Mouse (Mus musculus): ENCODE measurements around the gene Wdr89. TPM values are rescaled to one million over a fixed set of nuclear protein-coding genes. Genes with fewer than 3 reads are reported as not detected.
A peak's percentile ranks its signal among the peaks of the same experiment; 100 is the strongest.

Wdr89 gene
- polyA plus RNA-seq, 1 experiment from 2014 or later, result 10.7 TPM

GRCm38 (mm10) chr12:75666939-75667338 is 2.4 kb downstream of the Wdr89 start:
- Histone ChIP-seq H3K27me3 (replicated peaks) (no peaks in the 10 kb centered on the region), H3K4me3 (no peak overlapping the region), H3K27ac (no peak overlapping the region), H3K9ac (no peak overlapping the region), H3K36me3 (peaks cover 3% of the 10 kb centered on the region; the same call in 1 of the 2 replicates), H3K9me3 (replicated peaks) (no peaks in the 10 kb centered on the region), H3K4me1 (peaks cover 42% of the 10 kb centered on the region), H3K4me2 (no peak overlapping the region)
- no peak for ATAC-seq

- no peaks in the 10 kb centered on the region for H3K9me3 ChIP-seq (replicated peaks)
- H3K4me1 ChIP-seq, result peaks cover 24% of the 10 kb centered on the region
- no peaks in the 10 kb centered on the region for H3K36me3 ChIP-seq
- H3K27ac ChIP-seq, result no peak overlapping the region
- no peak overlapping the region for H3K4me2 ChIP-seq
- H3K9ac ChIP-seq, result no peak overlapping the region
- ATAC-seq, result no peak
- no peaks in the 10 kb centered on the region for H3K27me3 ChIP-seq (replicated peaks)
- H3K4me3 ChIP-seq, result no peak overlapping the region
- WGBS (ENCODE audit: insufficient replicate concordance), result 54% methylated on average over 6 of the region's 6 CpGs
These were observed 4.9 kb downstream of the Wdr89 start for GRCm38 (mm10) chr12:75664516-75664810.

GRCm38 (mm10) chr12:75663646-75664515 is 5.5 kb downstream of the Wdr89 start:
- Histone ChIP-seq H3K9ac (no peak overlapping the region), H3K9me3 (replicated peaks) (no peaks in the 10 kb centered on the region), H3K27ac (no peak overlapping the region), H3K4me2 (no peak overlapping the region), H3K27me3 (replicated peaks) (no peaks in the 10 kb centered on the region), H3K4me1 (peaks cover 23% of the 10 kb centered on the region), H3K36me3 (no peaks in the 10 kb centered on the region), H3K4me3 (no peak overlapping the region)
- 71% methylated on average over 13 of the region's 13 CpGs for WGBS (ENCODE audit: insufficient replicate concordance)
- ATAC-seq, result no peak

- H3K9ac ChIP-seq, result no peak overlapping the region
- H3K4me3 ChIP-seq, result no peak overlapping the region
- 76% methylated on average over 1 of the region's 1 CpGs for WGBS (ENCODE audit: insufficient replicate concordance)
- H3K4me1 ChIP-seq, result peaks cover 13% of the 10 kb centered on the region
- no peaks in the 10 kb centered on the region for H3K9me3 ChIP-seq (replicated peaks)
- H3K27me3 ChIP-seq (replicated peaks), result no peaks in the 10 kb centered on the region
- no peak overlapping the region for H3K4me2 ChIP-seq
- no peak overlapping the region for H3K27ac ChIP-seq
- no peaks in the 10 kb centered on the region for H3K36me3 ChIP-seq
- ATAC-seq, result no peak
These were observed 7.0 kb downstream of the Wdr89 start for GRCm38 (mm10) chr12:75662376-75662775.

- Histone ChIP-seq H3K4me3 (no peak overlapping the region), H3K9me3 (replicated peaks) (no peaks in the 10 kb centered on the region), H3K27ac (no peak overlapping the region), H3K27me3 (replicated peaks) (no peaks in the 10 kb centered on the region), H3K9ac (no peak overlapping the region), H3K4me1 (peaks cover 4% of the 10 kb centered on the region), H3K36me3 (no peaks in the 10 kb centered on the region), H3K4me2 (no peak overlapping the region)
- WGBS (ENCODE audit: insufficient replicate concordance), result 20% methylated on average over 6 of the region's 6 CpGs
- peak; percentile 54; the same call in 1 of the 2 replicates for ATAC-seq
These were observed 10.9 kb downstream of the Wdr89 start for GRCm38 (mm10) chr12:75658403-75658802.

GRCm38 (mm10) chr12:75656580-75656979 is 12.8 kb downstream of the Wdr89 start:
- Histone ChIP-seq H3K9ac (no peak overlapping the region), H3K4me1 (peaks cover 4% of the 10 kb centered on the region), H3K27me3 (replicated peaks) (no peaks in the 10 kb centered on the region), H3K4me3 (no peak overlapping the region), H3K4me2 (no peak overlapping the region), H3K36me3 (no peaks in the 10 kb centered on the region), H3K9me3 (replicated peaks) (no peaks in the 10 kb centered on the region), H3K27ac (no peak overlapping the region)
- 52% methylated on average over 3 of the region's 3 CpGs for WGBS (ENCODE audit: insufficient replicate concordance)
- no peak for ATAC-seq

GRCm38 (mm10) chr12:75654247-75654801 is 15.0 kb downstream of the Wdr89 start:
- no peak overlapping the region for H3K4me3 ChIP-seq
- no peaks in the 10 kb centered on the region for H3K9me3 ChIP-seq (replicated peaks)
- no peaks in the 10 kb centered on the region for H3K27me3 ChIP-seq (replicated peaks)
- H3K4me2 ChIP-seq, result no peak overlapping the region
- H3K27ac ChIP-seq, result no peak overlapping the region
- H3K9ac ChIP-seq, result no peak overlapping the region
- peaks cover 4% of the 10 kb centered on the region for H3K4me1 ChIP-seq
- H3K36me3 ChIP-seq, result peaks cover 7% of the 10 kb centered on the region; the same call in 1 of the 2 replicates
- 85% methylated on average over 3 of the region's 3 CpGs for WGBS (ENCODE audit: insufficient replicate concordance)
- no peak for ATAC-seq

- ATAC-seq, result no peak
- Histone ChIP-seq H3K27ac (no peak overlapping the region), H3K4me1 (no peaks in the 10 kb centered on the region), H3K9me3 (replicated peaks) (no peaks in the 10 kb centered on the region), H3K27me3 (replicated peaks) (no peaks in the 10 kb centered on the region), H3K4me3 (no peak overlapping the region), H3K4me2 (no peak overlapping the region), H3K36me3 (peaks cover 7% of the 10 kb centered on the region; the same call in 1 of the 2 replicates), H3K9ac (no peak overlapping the region)
- WGBS (ENCODE audit: insufficient replicate concordance), result 73% methylated on average over 2 of the region's 2 CpGs
These were observed 19.6 kb downstream of the Wdr89 start for GRCm38 (mm10) chr12:75649706-75650093.

- no peaks in the 10 kb centered on the region for H3K4me1 ChIP-seq
- H3K4me3 ChIP-seq, result no peak overlapping the region
- H3K36me3 ChIP-seq, result peaks cover 7% of the 10 kb centered on the region; the same call in 1 of the 2 replicates
- no peak overlapping the region for H3K4me2 ChIP-seq
- ATAC-seq, result no peak
- no peak overlapping the region for H3K27ac ChIP-seq
- WGBS (ENCODE audit: insufficient replicate concordance), result 79% methylated on average over 12 of the region's 12 CpGs
- no peaks in the 10 kb centered on the region for H3K27me3 ChIP-seq (replicated peaks)
- H3K9ac ChIP-seq, result no peak overlapping the region
- no peaks in the 10 kb centered on the region for H3K9me3 ChIP-seq (replicated peaks)
These were observed 20.2 kb downstream of the Wdr89 start for GRCm38 (mm10) chr12:75649058-75649705.

- Histone ChIP-seq H3K9ac (no peak overlapping the region), H3K4me1 (no peaks in the 10 kb centered on the region), H3K36me3 (peaks cover 7% of the 10 kb centered on the region; the same call in 1 of the 2 replicates), H3K27me3 (replicated peaks) (no peaks in the 10 kb centered on the region), H3K9me3 (replicated peaks) (no peaks in the 10 kb centered on the region), H3K27ac (no peak overlapping the region), H3K4me2 (no peak overlapping the region), H3K4me3 (no peak overlapping the region)
- ATAC-seq, result no peak
- WGBS (ENCODE audit: insufficient replicate concordance), result 63% methylated on average over 12 of the region's 12 CpGs
These were observed 21.1 kb downstream of the Wdr89 start for GRCm38 (mm10) chr12:75648281-75648680.

- Histone ChIP-seq H3K9me3 (replicated peaks) (no peaks in the 10 kb centered on the region), H3K27me3 (replicated peaks) (no peaks in the 10 kb centered on the region), H3K4me3 (no peak overlapping the region), H3K36me3 (peaks cover 7% of the 10 kb centered on the region; the same call in 1 of the 2 replicates), H3K27ac (no peak overlapping the region), H3K9ac (no peak overlapping the region), H3K4me2 (no peak overlapping the region), H3K4me1 (no peaks in the 10 kb centered on the region)
- WGBS (ENCODE audit: insufficient replicate concordance), result 72% methylated on average over 2 of the region's 2 CpGs
- no peak for ATAC-seq
These were observed 21.7 kb downstream of the Wdr89 start for GRCm38 (mm10) chr12:75647663-75648062.

GRCm38 (mm10) chr12:75645780-75646179 is 23.6 kb downstream of the Wdr89 start:
- H3K9me3 ChIP-seq (replicated peaks), result no peaks in the 10 kb centered on the region
- ATAC-seq, result no peak
- no peak overlapping the region for H3K9ac ChIP-seq
- H3K36me3 ChIP-seq, result peaks cover 7% of the 10 kb centered on the region; the same call in 1 of the 2 replicates
- WGBS (ENCODE audit: insufficient replicate concordance), result 57% methylated on average over 1 of the region's 1 CpGs
- H3K4me1 ChIP-seq, result no peaks in the 10 kb centered on the region
- no peak overlapping the region for H3K4me2 ChIP-seq
- H3K27ac ChIP-seq, result no peak overlapping the region
- no peak overlapping the region for H3K4me3 ChIP-seq
- no peaks in the 10 kb centered on the region for H3K27me3 ChIP-seq (replicated peaks)
